Mouse (Mus musculus): Measurements from ENCODE around the gene Sspn. TPM values are rescaled to one million over a fixed set of nuclear protein-coding genes. Genes with fewer than 3 reads are reported as not detected.

The Sspn gene
- polyA plus RNA-seq, 1 experiment: 16.8 TPM

DNA sequence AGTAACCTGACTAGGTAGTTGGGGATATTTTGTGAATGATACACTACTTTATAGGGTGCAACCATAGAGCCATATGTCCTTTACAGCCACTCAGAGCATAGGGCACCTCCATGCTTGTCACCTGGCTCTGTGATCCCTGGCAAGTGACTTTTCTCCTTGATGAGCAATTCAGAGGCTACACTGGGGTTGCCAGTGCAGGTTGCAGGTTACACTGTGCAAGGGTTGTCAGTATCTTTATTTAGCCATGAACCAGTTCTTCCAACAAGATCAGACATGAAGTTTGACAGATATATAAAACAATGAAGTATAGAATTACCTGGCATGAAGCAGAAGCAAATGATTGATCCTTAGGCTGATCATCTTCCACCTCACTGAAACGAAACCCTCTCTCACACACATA lies 59.1 kb downstream of the Sspn start:
- H3K36me3 ChIP-seq (ENCODE audit: control insufficient read depth, insufficient read depth): no peaks in the 10 kb centered on the region

DNA sequence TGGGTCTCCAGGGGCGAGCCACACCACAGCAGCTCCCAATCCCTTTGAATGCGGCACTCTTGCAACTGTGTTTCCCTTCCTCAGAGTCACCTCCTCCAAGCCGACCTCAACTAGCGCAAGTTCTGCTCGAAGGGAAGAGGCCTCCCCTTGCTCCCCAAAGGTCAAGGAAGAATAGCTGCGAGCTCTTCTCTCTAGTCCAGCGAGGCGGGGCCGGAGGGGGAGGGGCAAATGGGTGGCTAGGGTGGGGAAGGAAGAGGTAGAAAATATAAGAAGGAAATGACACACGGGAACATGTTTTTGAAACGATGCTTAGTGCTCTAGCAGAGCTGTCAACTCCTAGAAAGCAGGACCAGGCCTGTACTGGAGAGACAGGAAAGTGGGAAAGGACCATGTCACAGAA lies 61.1 kb downstream of the Sspn start:
- Histone ChIP-seq H3K4me3 (no peak overlapping the region), H3K27me3 (ENCODE audit: control insufficient read depth, insufficient read depth, insufficient read length) (no peaks in the 10 kb centered on the region), H3K4me2 (ENCODE audit: low read depth) (peak overlapping the region; percentile 19), H3K79me2 (ENCODE audit: control insufficient read depth, insufficient read depth) (no peaks in the 10 kb centered on the region), H3K36me3 (ENCODE audit: control insufficient read depth, insufficient read depth) (no peaks in the 10 kb centered on the region), H3ac (ENCODE audit: control insufficient read depth, insufficient read length) (no peak overlapping the region)
- TF ChIP-seq SRF (IDR thresholded peaks at IDR 0.05; ENCODE audit: control insufficient read depth, insufficient read length, low read depth): no peak
- TF ChIP-seq MAX (IDR thresholded peaks at IDR 0.05; ENCODE audit: low read depth): no peak
- TF ChIP-seq POLR2A (IDR thresholded peaks at IDR 0.05; ENCODE audit: insufficient read length, low read depth): no peak
- no peak for TF ChIP-seq REST (IDR thresholded peaks at IDR 0.05; ENCODE audit: insufficient read depth, insufficient read length)
- no peak for TF ChIP-seq POLR2AphosphoS2 (IDR thresholded peaks at IDR 0.05; ENCODE audit: insufficient read length, low read depth)
- no peak for TF ChIP-seq CEBPB (IDR thresholded peaks at IDR 0.05; ENCODE audit: insufficient read depth, poor library complexity, severe bottlenecking)
- no peak for TF ChIP-seq TCF12 (IDR thresholded peaks at IDR 0.05; ENCODE audit: insufficient read depth, poor library complexity, severe bottlenecking)
- no peak for TF ChIP-seq TCF3 (IDR thresholded peaks at IDR 0.05; ENCODE audit: insufficient read length, low read depth)
- no peak for TF ChIP-seq USF1 (IDR thresholded peaks at IDR 0.05; ENCODE audit: low read depth)
- TF ChIP-seq MYOD1 (IDR thresholded peaks at IDR 0.05; ENCODE audit: control insufficient read depth in 1 of 3, insufficient read length in 2 of 3, low read depth in 2 of 3): no peak
- TF ChIP-seq E2F4 (IDR thresholded peaks at IDR 0.05; ENCODE audit: insufficient read depth): no peak
- TF ChIP-seq MYOG (IDR thresholded peaks at IDR 0.05; ENCODE audit: control insufficient read depth in 1 of 3, insufficient read depth in 1 of 3, insufficient read length in 2 of 3, low read depth in 2 of 3): no peak

More for the DNA sequence above, 59.1 kb downstream of the Sspn start:
- H3K27me3 ChIP-seq (ENCODE audit: control insufficient read depth, insufficient read depth, insufficient read length): no peaks in the 10 kb centered on the region
- H3ac ChIP-seq (ENCODE audit: control insufficient read depth, insufficient read length): no peak overlapping the region
- H3K79me2 ChIP-seq (ENCODE audit: control insufficient read depth, insufficient read depth): no peaks in the 10 kb centered on the region
- TF ChIP-seq MYOD1 (IDR thresholded peaks at IDR 0.05; ENCODE audit: control insufficient read depth in 1 of 3, insufficient read length in 2 of 3, low read depth in 2 of 3): no peak
- no peak for TF ChIP-seq USF1 (IDR thresholded peaks at IDR 0.05; ENCODE audit: low read depth)
- TF ChIP-seq MAX (IDR thresholded peaks at IDR 0.05; ENCODE audit: low read depth): no peak
- no peak overlapping the region for H3K4me2 ChIP-seq (ENCODE audit: low read depth)
- H3K4me3 ChIP-seq: no peak overlapping the region

DNA sequence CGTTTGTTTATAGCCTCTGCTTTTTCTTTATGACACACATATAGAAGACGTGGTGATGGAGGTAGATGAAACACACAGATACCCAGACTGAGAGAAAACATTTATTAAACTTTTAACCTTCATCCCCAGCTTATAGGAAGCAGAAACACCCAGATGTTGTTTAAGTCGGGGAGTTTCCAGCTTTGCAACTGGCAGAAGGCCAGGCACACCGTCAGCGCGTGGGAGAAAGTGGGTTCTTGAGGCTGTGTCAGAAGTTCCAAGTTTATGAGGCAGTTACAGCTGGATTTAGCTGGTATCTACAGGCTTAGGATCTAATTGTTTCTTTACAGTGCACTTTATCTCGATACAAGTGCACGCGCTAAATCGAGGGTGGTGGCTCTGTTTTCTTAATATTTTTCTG lies 61.5 kb downstream of the Sspn start:
- Histone ChIP-seq H3K36me3 (ENCODE audit: control insufficient read depth, insufficient read depth) (no peaks in the 10 kb centered on the region), H3K4me2 (ENCODE audit: low read depth) (peak overlapping the region; percentile 19), H3K4me3 (no peak overlapping the region), H3ac (ENCODE audit: control insufficient read depth, insufficient read length) (no peak overlapping the region), H3K79me2 (ENCODE audit: control insufficient read depth, insufficient read depth) (no peaks in the 10 kb centered on the region), H3K27me3 (ENCODE audit: control insufficient read depth, insufficient read depth, insufficient read length) (no peaks in the 10 kb centered on the region)
- peak in 1 of 3 experiments; percentile 6 for TF ChIP-seq MYOD1 (IDR thresholded peaks at IDR 0.05; ENCODE audit: control insufficient read depth in 1 of 3, insufficient read length in 2 of 3, low read depth in 2 of 3)
- TF ChIP-seq MAX (IDR thresholded peaks at IDR 0.05; ENCODE audit: low read depth): no peak

- TF ChIP-seq USF1 (IDR thresholded peaks at IDR 0.05; ENCODE audit: low read depth) (peak; percentile 19), CEBPB (IDR thresholded peaks at IDR 0.05; ENCODE audit: insufficient read depth, poor library complexity, severe bottlenecking) (peak; percentile 87), SRF (IDR thresholded peaks at IDR 0.05; ENCODE audit: control insufficient read depth, insufficient read length, low read depth) (no peak), POLR2AphosphoS2 (IDR thresholded peaks at IDR 0.05; ENCODE audit: insufficient read length, low read depth) (peak; percentile 26), POLR2A (IDR thresholded peaks at IDR 0.05; ENCODE audit: insufficient read length, low read depth) (peak; percentile 23), MYOG (IDR thresholded peaks at IDR 0.05; ENCODE audit: control insufficient read depth in 1 of 3, insufficient read depth in 1 of 3, insufficient read length in 2 of 3, low read depth in 2 of 3) (peak; percentile 29 to 90 (median 87)), TCF3 (IDR thresholded peaks at IDR 0.05; ENCODE audit: insufficient read length, low read depth) (no peak), MAX (IDR thresholded peaks at IDR 0.05; ENCODE audit: low read depth) (no peak), TCF12 (IDR thresholded peaks at IDR 0.05; ENCODE audit: insufficient read depth, poor library complexity, severe bottlenecking) (peak; percentile 83), E2F4 (IDR thresholded peaks at IDR 0.05; ENCODE audit: insufficient read depth) (no peak), MYOD1 (IDR thresholded peaks at IDR 0.05; ENCODE audit: control insufficient read depth in 1 of 3, insufficient read length in 2 of 3, low read depth in 2 of 3) (peak; percentile 68 to 92 (median 83)), REST (IDR thresholded peaks at IDR 0.05; ENCODE audit: insufficient read depth, insufficient read length) (no peak)
- Histone ChIP-seq H3ac (ENCODE audit: control insufficient read depth, insufficient read length) (no peak overlapping the region), H3K4me2 (ENCODE audit: low read depth) (peak overlapping the region; percentile 85), H3K4me3 (no peak overlapping the region), H3K79me2 (ENCODE audit: control insufficient read depth, insufficient read depth) (no peaks in the 10 kb centered on the region), H3K36me3 (ENCODE audit: control insufficient read depth, insufficient read depth) (peaks cover 4% of the 10 kb centered on the region), H3K27me3 (ENCODE audit: control insufficient read depth, insufficient read depth, insufficient read length) (no peaks in the 10 kb centered on the region)
These were observed 67.0 kb downstream of the Sspn start for GRCm38 (mm10) chr6:145998314-145999007.

DNA sequence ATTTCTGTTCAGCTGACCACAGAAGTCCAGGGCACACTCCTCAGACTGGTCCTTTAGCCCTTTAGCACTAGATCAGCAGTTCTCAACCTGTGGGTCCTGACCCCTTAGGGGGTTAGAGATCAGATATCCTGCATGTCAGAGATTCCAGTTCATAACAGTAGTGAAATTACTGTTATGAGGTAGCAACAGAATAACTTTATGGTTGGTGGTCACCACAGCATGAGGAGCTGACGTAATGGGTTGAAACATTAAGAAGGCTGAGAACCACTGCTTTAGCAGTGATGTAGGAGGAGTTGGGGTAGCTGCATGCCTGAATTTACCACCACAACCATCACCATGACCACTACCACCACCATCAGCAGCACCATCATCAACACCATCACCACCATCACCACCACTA lies 69.3 kb downstream of the Sspn start:
- H3K27me3 ChIP-seq (ENCODE audit: control insufficient read depth, insufficient read depth, insufficient read length): no peaks in the 10 kb centered on the region
- H3K4me3 ChIP-seq: no peak overlapping the region
- no peak overlapping the region for H3K4me2 ChIP-seq (ENCODE audit: low read depth)
- H3ac ChIP-seq (ENCODE audit: control insufficient read depth, insufficient read length): no peak overlapping the region
- H3K79me2 ChIP-seq (ENCODE audit: control insufficient read depth, insufficient read depth): no peaks in the 10 kb centered on the region
- peak; percentile 68; the same call in 1 of the 2 replicates for TF ChIP-seq CEBPB (IDR thresholded peaks at IDR 0.05; ENCODE audit: insufficient read depth, poor library complexity, severe bottlenecking)
- TF ChIP-seq POLR2AphosphoS2 (IDR thresholded peaks at IDR 0.05; ENCODE audit: insufficient read length, low read depth): no peak
- peaks cover 4% of the 10 kb centered on the region for H3K36me3 ChIP-seq (ENCODE audit: control insufficient read depth, insufficient read depth)

Measured in myocyte (in vitro differentiated cells).